Mouse (Mus musculus) Muller cell, postnatal 12 days (primary cell): Measurements from ENCODE around the gene Prim2.

ENCODE experiments used
- DNase-seq: peaks from one replicate; pipeline ENCODE4 v3.0.0-alpha.2; 2015; ENCODE audit errors: inconsistent ontology term

Gene Prim2

GRCm38 (mm10) chr1:33669708-33670141, at the start of gene Prim2:
Prim2 (minus strand) TSS chr1:33669795.
- DNase-seq: peak; percentile 90

- no peak for DNase-seq
Observed at GRCm38 (mm10) chr1:33717636-33718035, 48.0 kb upstream of the Prim2 start.

DNA sequence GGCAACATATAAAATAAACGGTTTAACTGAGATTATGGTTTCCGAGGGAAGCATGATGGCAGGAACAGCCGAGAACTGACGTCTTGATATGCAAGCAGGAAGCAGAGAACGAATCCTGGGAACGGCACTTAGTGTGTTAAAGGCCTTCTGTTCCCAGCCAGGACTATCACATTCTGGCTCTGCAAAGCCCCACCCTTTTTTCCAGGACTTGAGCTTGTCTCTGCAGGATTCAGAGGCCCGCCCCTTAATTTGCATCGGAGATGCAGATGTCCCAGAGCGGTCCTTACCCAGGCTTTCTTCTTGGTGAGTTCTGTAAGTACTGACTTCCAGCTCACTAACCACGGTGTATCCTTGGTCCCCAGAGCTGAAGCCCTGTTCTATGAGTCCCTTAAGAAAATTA, 45.2 kb upstream of the Prim2 start:
- DNase-seq: no peak

GRCm38 (mm10) chr1:33712026-33712425, 42.4 kb upstream of the Prim2 start:
- DNase-seq: no peak

- DNase-seq: no peak
Observed at GRCm38 (mm10) chr1:33709615-33710014, 40.0 kb upstream of the Prim2 start.

DNA sequence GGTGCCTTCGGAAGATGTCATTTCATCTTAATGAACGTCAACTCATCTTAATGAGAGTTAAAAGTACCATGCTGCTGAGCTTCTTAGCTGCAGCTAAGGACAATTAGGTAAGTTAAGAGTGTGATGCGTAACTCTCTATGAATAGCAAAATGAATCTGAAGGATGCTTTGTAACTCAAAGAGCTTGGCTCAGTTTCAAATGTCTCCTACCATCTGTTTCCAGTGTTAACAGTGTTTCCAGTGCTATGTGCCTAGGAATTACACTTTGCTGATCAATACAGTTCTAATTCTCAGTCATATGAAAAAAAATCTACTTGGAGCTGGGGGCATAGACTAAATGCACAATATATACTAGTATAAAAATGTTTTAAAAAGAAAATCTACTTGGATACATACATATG, 31.6 kb upstream of the Prim2 start:
- DNase-seq: no peak

DNA sequence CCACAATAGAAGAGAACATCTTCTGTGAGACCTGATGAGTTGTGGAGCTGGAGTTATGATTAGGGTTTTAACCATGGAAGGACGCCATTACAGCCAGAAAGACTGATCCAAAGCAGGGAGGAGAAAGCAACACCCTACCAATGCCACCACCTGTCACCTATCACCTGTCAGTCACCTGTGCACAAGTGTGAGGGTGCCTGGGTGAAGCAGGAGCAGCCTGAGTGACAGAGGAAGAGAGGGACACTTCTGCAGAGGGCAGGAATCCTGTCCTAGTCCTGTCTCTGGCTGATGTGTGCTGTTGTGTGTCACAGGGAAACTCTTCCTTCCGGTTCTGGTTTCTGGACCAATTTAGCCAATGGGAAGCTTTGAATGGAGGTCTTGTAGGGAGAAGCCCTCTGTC, 26.4 kb upstream of the Prim2 start:
- DNase-seq: no peak

GRCm38 (mm10) chr1:33693893-33694292, 24.3 kb upstream of the Prim2 start:
- DNase-seq: no peak

- no peak for DNase-seq
Observed at GRCm38 (mm10) chr1:33690087-33690448, 20.5 kb upstream of the Prim2 start.

GRCm38 (mm10) chr1:33689446-33690086, 20.0 kb upstream of the Prim2 start:
- DNase-seq: peak; percentile 70

DNA sequence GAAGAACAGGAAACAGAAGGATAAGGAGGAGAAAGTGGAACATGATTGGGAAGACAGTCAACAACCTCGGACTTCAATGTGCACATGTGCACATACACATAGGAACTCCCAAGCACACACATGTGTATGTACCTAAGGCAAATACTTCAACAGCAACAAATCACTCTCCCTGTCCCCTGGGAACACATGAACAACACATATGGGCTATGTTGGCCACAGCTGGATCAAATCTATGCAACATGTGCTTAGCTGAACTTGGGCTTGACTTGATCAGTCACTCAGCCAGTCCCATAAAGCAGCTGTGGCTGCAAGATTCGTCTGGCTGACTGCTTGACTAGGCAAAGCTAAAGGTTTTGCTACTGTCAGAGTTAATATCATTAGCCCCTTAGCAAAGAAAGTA, 19.2 kb upstream of the Prim2 start:
- no peak for DNase-seq

- peak; percentile 40 for DNase-seq
Observed at GRCm38 (mm10) chr1:33684459-33684858, 14.9 kb upstream of the Prim2 start.

DNA sequence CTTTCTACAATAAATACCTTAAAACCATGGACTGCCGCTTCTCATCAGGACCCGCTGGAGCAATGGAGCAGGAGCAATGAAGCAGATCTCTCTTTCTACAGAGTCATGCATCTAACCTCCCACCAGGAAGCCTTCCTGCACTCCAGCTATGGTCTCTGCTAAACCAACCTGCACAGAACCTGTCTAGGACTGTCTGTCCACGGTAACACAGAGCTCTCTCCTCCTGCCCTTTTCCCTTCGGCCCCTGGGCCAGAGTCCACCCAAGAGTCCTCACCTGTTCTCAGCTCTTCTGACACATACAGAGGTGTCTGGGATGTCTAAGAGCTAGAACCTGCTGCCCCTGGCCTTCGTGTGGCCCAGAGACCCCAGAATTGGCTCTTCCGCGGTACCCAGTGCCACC, 11.3 kb upstream of the Prim2 start:
- no peak for DNase-seq

GRCm38 (mm10) chr1:33680435-33680834, 10.8 kb upstream of the Prim2 start:
- DNase-seq: no peak

GRCm38 (mm10) chr1:33673158-33673960, 3.8 kb upstream of the Prim2 start:
- peak; percentile 38 for DNase-seq

DNA sequence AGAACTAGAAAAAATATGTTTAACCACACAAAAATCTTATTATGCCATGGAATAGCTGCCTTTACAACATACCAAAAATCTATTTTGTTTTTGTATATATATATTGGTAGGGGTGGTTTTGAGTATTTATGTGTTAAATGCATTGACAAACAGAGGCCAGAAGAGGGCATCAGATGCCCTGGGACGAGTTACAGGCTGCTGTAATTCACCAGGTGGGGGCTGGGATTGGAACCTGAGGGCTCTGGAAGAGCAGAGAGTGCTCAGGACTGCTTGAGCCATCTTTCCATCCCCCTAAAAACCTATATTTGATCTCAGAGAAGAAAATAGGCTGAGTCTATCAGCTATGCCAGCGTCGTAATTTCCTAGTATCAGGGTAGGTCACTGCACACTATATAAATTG, 2.9 kb upstream of the Prim2 start:
- peak; percentile 36 for DNase-seq

- DNase-seq: no peak
Observed at GRCm38 (mm10) chr1:33672083-33672482, 2.5 kb upstream of the Prim2 start.

GRCm38 (mm10) chr1:33671441-33671840, 1.8 kb upstream of the Prim2 start:
- DNase-seq: no peak

DNA sequence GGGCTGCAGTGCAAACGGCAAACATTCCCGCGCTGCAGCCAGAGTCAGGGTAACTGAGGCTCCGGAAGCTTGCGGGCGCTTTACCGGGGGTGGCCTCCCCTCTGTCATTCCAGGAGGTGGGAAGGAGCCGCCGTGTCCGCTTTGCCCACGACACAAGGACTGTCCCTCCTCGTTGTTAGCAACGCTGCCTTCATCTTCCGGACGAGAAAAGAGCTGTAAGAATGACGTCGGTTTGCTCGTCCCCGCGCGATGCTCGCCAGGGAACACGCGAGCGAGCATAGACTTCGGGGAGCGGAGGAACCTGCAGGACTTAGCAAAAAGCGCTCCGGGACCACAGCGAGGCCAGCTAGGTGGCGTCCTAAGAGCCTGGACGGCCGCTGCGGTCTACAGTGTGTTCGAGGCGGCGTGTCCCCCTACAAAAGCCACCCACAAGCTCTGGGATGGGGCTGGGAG, 595 bp upstream of the Prim2 start:
- DNase-seq: peak; percentile 77

GRCm38 (mm10) chr1:33663605-33664117, 5.9 kb downstream of the Prim2 start:
- no peak for DNase-seq

- peak; percentile 26 for DNase-seq
Observed at GRCm38 (mm10) chr1:33663163-33663562, 6.4 kb downstream of the Prim2 start.

DNA sequence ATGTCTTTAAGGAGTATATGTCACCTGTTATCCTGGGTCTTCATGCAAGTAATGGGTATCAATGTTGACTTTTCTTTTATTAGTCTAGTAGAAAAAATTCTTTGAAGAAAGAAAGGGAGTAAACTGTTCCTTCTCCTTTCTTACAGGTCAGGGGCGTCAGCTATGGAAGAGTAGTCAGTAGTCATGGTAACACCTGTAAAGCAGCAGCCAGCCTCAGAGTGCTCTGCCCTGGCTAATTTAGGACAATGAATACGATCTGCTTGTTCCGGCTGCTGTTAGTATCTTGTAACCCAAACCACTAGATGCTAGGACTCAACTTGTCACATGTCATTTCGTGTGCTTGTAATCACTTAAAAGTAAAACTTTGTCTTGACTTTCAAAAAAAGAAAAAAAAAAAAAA, 11.3 kb downstream of the Prim2 start:
- DNase-seq: no peak

DNA sequence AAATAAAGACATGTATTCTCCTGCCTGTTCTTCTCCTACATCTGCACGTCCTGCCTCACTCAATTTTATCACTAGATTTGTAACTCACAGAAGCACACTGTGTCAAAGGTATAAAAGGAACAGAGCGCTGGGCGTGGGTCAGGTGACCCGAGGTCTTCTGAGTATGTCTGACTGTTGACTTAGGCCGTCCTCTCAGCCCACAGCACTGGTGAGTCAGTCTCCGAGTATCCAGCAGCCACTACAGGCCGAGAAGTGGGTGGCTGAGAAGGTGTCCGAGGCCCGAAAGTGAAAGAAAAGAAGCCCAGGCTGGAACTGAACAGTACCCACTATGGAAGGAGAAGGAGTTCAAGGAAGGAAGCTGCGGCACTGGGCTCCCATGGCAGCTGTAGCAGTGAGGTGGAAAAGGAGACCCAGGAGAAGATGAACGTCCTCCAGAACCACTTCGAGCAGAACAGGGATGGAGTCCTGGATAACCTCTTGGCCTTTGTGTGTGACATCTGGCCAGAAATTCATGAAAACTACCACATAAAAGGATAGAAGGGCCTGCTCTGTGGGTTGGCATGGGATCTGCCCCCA, 11.9 kb downstream of the Prim2 start:
- no peak for DNase-seq
